Mouse (Mus musculus): ENCODE measurements at regions not wholly inside any gene's neighbourhood (a gene's known extent, or its start where the extent isn't known, plus 50 kb on each side); places are given as distances from the start of the nearest gene placed in this dataset.

GRCm38 (mm10) chr2:124848812-124849211 lies 219.1 kb upstream of the Slc24a5 start:
- Histone ChIP-seq H3K27me3 (ENCODE audit: control insufficient read depth, insufficient read depth, insufficient read length) (no peaks in the 10 kb centered on the region), H3K79me2 (ENCODE audit: control insufficient read depth, insufficient read depth) (no peaks in the 10 kb centered on the region), H3K79me3 (ENCODE audit: low read depth) (no peaks in the 10 kb centered on the region), H3K4me3 (ENCODE audit: insufficient read depth, poor library complexity, severe bottlenecking) (no peak overlapping the region), H3K36me3 (ENCODE audit: control insufficient read depth, insufficient read depth) (no peaks in the 10 kb centered on the region), H3ac (ENCODE audit: control insufficient read depth, insufficient read length, low read depth) (no peak overlapping the region)
- TF ChIP-seq MYOG (IDR thresholded peaks at IDR 0.05; ENCODE audit: control insufficient read depth, extremely low read depth, insufficient read length) (no peak), CEBPB (IDR thresholded peaks at IDR 0.05; ENCODE audit: low read depth) (no peak), USF1 (IDR thresholded peaks at IDR 0.05; ENCODE audit: low read depth) (peak; percentile 6), MAX (IDR thresholded peaks at IDR 0.05) (peak; percentile 76), FOSL1 (IDR thresholded peaks at IDR 0.05; ENCODE audit: insufficient read depth, low read length, poor library complexity, severe bottlenecking) (peak; percentile 69), CTCF (IDR thresholded peaks at IDR 0.05; ENCODE audit: control insufficient read depth, insufficient read depth, insufficient read length) (no peak), MYOD1 (IDR thresholded peaks at IDR 0.05; ENCODE audit: control insufficient read depth, insufficient read length, low read depth) (peak; percentile 52)

DNA sequence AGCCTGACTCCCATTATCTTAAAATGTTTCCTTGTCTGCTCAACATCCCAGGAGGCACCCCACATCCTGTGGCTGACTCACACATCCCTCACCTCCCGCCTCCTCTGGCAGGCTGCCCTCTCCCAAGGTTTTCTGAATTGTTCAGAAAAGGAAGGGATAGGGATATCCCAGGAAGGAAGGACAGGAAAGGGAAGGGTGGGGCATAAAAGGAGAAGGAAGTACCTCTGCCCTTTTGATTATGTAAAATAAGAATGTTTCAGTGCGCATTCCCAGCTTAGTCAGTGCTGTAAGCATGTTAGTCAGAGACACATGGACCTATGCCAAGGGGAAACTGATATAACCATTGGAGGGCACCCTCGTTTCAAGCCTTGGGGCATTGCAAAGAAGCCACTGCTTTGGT lies 209.4 kb upstream of the Slc24a5 start:
- no peaks in the 10 kb centered on the region for H3K36me3 ChIP-seq (ENCODE audit: control insufficient read depth, insufficient read depth)
- no peaks in the 10 kb centered on the region for H3K79me2 ChIP-seq (ENCODE audit: control insufficient read depth, insufficient read depth)
- H3ac ChIP-seq (ENCODE audit: control insufficient read depth, insufficient read length, low read depth), result no peak overlapping the region
- H3K79me3 ChIP-seq (ENCODE audit: low read depth), result no peaks in the 10 kb centered on the region
- H3K27me3 ChIP-seq (ENCODE audit: control insufficient read depth, insufficient read depth, insufficient read length), result no peaks in the 10 kb centered on the region
- H3K4me3 ChIP-seq (ENCODE audit: insufficient read depth, poor library complexity, severe bottlenecking), result no peak overlapping the region
- TF ChIP-seq USF1 (IDR thresholded peaks at IDR 0.05; ENCODE audit: low read depth) (no peak), FOSL1 (IDR thresholded peaks at IDR 0.05; ENCODE audit: insufficient read depth, low read length, poor library complexity, severe bottlenecking) (peak; percentile 46)

DNA sequence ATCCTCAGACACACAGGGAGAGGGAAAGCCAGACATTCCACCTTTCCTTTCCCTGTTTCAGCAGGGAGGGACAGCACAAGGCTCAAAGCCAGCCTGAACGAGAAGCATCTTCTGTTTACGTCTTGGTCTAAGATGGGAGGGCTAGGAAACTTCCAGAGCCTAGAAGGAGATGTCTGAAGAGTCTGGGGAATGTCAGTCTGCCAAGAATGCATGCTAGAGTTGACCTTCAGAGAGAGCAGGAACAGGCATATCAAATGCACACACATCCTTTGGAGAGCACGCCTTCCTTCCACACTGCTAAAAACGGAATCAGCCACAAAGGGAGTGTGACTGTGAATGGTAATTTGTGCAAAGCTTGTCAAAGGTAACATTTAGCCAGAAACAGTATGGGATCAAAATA lies 179.7 kb upstream of the Slc24a5 start:
- no peaks in the 10 kb centered on the region for H3K79me2 ChIP-seq (ENCODE audit: control insufficient read depth, insufficient read depth)
- TF ChIP-seq CTCF (IDR thresholded peaks at IDR 0.05; ENCODE audit: control insufficient read depth, insufficient read depth, insufficient read length), result no peak
- TF ChIP-seq MYOG (IDR thresholded peaks at IDR 0.05; ENCODE audit: control insufficient read depth, extremely low read depth, insufficient read length), result no peak
- TF ChIP-seq USF1 (IDR thresholded peaks at IDR 0.05; ENCODE audit: low read depth), result no peak
- no peak for TF ChIP-seq MAX (IDR thresholded peaks at IDR 0.05)
- no peak for TF ChIP-seq MYOD1 (IDR thresholded peaks at IDR 0.05; ENCODE audit: control insufficient read depth, insufficient read length, low read depth)
- TF ChIP-seq FOSL1 (IDR thresholded peaks at IDR 0.05; ENCODE audit: insufficient read depth, low read length, poor library complexity, severe bottlenecking), result no peak
- no peak for TF ChIP-seq CEBPB (IDR thresholded peaks at IDR 0.05; ENCODE audit: low read depth)
- no peak overlapping the region for H3K4me3 ChIP-seq (ENCODE audit: insufficient read depth, poor library complexity, severe bottlenecking)
- H3K36me3 ChIP-seq (ENCODE audit: control insufficient read depth, insufficient read depth), result no peaks in the 10 kb centered on the region
- H3K79me3 ChIP-seq (ENCODE audit: low read depth), result no peaks in the 10 kb centered on the region
- H3K27me3 ChIP-seq (ENCODE audit: control insufficient read depth, insufficient read depth, insufficient read length), result no peaks in the 10 kb centered on the region
- H3ac ChIP-seq (ENCODE audit: control insufficient read depth, insufficient read length, low read depth), result no peak overlapping the region

- no peaks in the 10 kb centered on the region for H3K79me2 ChIP-seq (ENCODE audit: control insufficient read depth, insufficient read depth)
- H3K36me3 ChIP-seq (ENCODE audit: control insufficient read depth, insufficient read depth), result no peaks in the 10 kb centered on the region
- H3K79me3 ChIP-seq (ENCODE audit: low read depth), result no peaks in the 10 kb centered on the region
- no peak overlapping the region for H3K4me3 ChIP-seq (ENCODE audit: insufficient read depth, poor library complexity, severe bottlenecking)
- H3ac ChIP-seq (ENCODE audit: control insufficient read depth, insufficient read length, low read depth), result no peak overlapping the region
- no peak for TF ChIP-seq MYOG (IDR thresholded peaks at IDR 0.05; ENCODE audit: control insufficient read depth, extremely low read depth, insufficient read length)
- H3K27me3 ChIP-seq (ENCODE audit: control insufficient read depth, insufficient read depth, insufficient read length), result no peaks in the 10 kb centered on the region
Observed at GRCm38 (mm10) chr2:124895002-124895401, 172.9 kb upstream of the Slc24a5 start.

DNA sequence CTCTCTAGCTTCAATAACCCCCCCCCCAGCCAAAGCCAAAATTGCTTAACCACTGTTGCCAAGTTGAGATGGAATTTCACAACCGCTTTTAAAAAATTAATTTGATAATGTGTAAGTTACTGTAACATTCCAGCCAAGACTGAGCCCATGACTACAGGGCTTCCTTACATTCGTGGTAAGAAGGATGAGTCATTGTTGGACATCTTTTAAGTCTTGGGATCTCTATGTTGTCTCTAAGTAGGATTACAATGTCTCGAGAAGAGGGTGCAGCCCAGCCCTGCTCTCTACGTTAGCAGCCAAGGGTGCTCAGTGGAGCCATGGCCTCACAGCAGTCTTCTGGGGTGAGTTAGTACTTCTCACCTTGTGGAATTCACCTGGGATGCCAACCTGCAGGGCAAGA lies 164.4 kb upstream of the Slc24a5 start:
- TF ChIP-seq CEBPB (IDR thresholded peaks at IDR 0.05; ENCODE audit: low read depth) (peak; percentile 77), MYOG (IDR thresholded peaks at IDR 0.05; ENCODE audit: control insufficient read depth, extremely low read depth, insufficient read length) (no peak)
- Histone ChIP-seq H3K36me3 (ENCODE audit: control insufficient read depth, insufficient read depth) (no peaks in the 10 kb centered on the region), H3ac (ENCODE audit: control insufficient read depth, insufficient read length, low read depth) (no peak overlapping the region), H3K27me3 (ENCODE audit: control insufficient read depth, insufficient read depth, insufficient read length) (no peaks in the 10 kb centered on the region), H3K4me3 (ENCODE audit: insufficient read depth, poor library complexity, severe bottlenecking) (no peak overlapping the region), H3K79me2 (ENCODE audit: control insufficient read depth, insufficient read depth) (no peaks in the 10 kb centered on the region), H3K79me3 (ENCODE audit: low read depth) (no peaks in the 10 kb centered on the region)

- Histone ChIP-seq H3K4me3 (ENCODE audit: insufficient read depth, poor library complexity, severe bottlenecking) (no peak overlapping the region), H3ac (ENCODE audit: control insufficient read depth, insufficient read length, low read depth) (no peak overlapping the region), H3K79me2 (ENCODE audit: control insufficient read depth, insufficient read depth) (no peaks in the 10 kb centered on the region), H3K27me3 (ENCODE audit: control insufficient read depth, insufficient read depth, insufficient read length) (no peaks in the 10 kb centered on the region), H3K79me3 (ENCODE audit: low read depth) (no peaks in the 10 kb centered on the region), H3K36me3 (ENCODE audit: control insufficient read depth, insufficient read depth) (no peaks in the 10 kb centered on the region)
- TF ChIP-seq CTCF (IDR thresholded peaks at IDR 0.05; ENCODE audit: control insufficient read depth, insufficient read depth, insufficient read length) (peak; percentile 20), MAX (IDR thresholded peaks at IDR 0.05) (no peak)
Observed at GRCm38 (mm10) chr2:124905076-124905475, 162.8 kb upstream of the Slc24a5 start.
